In genomic region chr9:97170836-97171235, GRCm38 (mm10) we compare ENCODE assay signal across 19 mouse cellular contexts.
"Had no signal": no experiment of that assay in that cellular context is flagged by ENCODE, and none has a peak within 500 bp of the region (broad histone marks: within the 10 kb centered on the region; RNA-seq: fewer than 3 reads in every experiment).

No protein-coding gene starts in this region.

- ATAC-seq: midbrain, embryonic 15.5 days had no signal

- H3K4me1 ChIP-seq: liver, embryonic 13.5 days; midbrain, embryonic 12.5 days; midbrain, embryonic 15.5 days; neural tube, embryonic 13.5 days; stomach, embryonic 15.5 days had no signal

- H3K4me3 ChIP-seq: left cerebral cortex, adult 2 months; liver, embryonic 13.5 days; midbrain, embryonic 12.5 days; midbrain, embryonic 15.5 days; myocyte; neural tube, embryonic 13.5 days; stomach, embryonic 15.5 days had no signal

- H3K27me3 ChIP-seq: midbrain, embryonic 12.5 days; midbrain, embryonic 15.5 days; neural tube, embryonic 13.5 days; stomach, embryonic 15.5 days had no signal

- H3K9me3 ChIP-seq: liver, embryonic 13.5 days; midbrain, embryonic 12.5 days; midbrain, embryonic 15.5 days; neural tube, embryonic 13.5 days; stomach, embryonic 15.5 days had no signal

- H3K27ac ChIP-seq: left cerebral cortex, adult 2 months; liver, embryonic 13.5 days; midbrain, embryonic 12.5 days; midbrain, embryonic 15.5 days; neural tube, embryonic 13.5 days; stomach, embryonic 15.5 days had no signal

- H3K9ac ChIP-seq: liver, embryonic 13.5 days; midbrain, embryonic 12.5 days; midbrain, embryonic 15.5 days; neural tube, embryonic 13.5 days; stomach, embryonic 15.5 days had no signal

- DNase-seq: kidney, adult 2 months; kidney, postnatal 10 days; kidney, postnatal 36 days; layer of hippocampus, postnatal 36 days; liver, embryonic 13.5 days; lung, adult 2 months; lung, postnatal 14 days; lung, postnatal 4 days; right cerebral cortex, adult 18-20 months; right cerebral cortex, postnatal 14 days; spleen, adult 18-20 months; thymus, adult 2 months; thymus, postnatal 14 days had no signal

- H3K4me2 ChIP-seq: liver, embryonic 13.5 days; midbrain, embryonic 12.5 days; midbrain, embryonic 15.5 days; neural tube, embryonic 13.5 days; stomach, embryonic 15.5 days had no signal

- H3K36me3 ChIP-seq: liver, embryonic 13.5 days; midbrain, embryonic 12.5 days; midbrain, embryonic 15.5 days; neural tube, embryonic 13.5 days; stomach, embryonic 15.5 days had no signal
